Mouse (Mus musculus) intestine, embryonic 14.5 days (tissue): ENCODE data around the gene Ripor2. TPM values are rescaled to one million over a fixed set of nuclear protein-coding genes. Genes with fewer than 3 reads are reported as not detected.

Experiments used
- ATAC-seq: fragments of 200-750 bp; cut with Nextera tagmentation; replicated peaks from 2 replicates; pipeline ENCODE4 v1.8.0; 2017; ENCODE audit warnings: low read depth, moderate number of reproducible peaks, moderate TSS enrichment, moderate library complexity; ENCODE audit not compliant: low FRiP score, low TSS enrichment
- DNase-seq: peaks from one replicate; pipeline ENCODE4 v3.0.0-alpha.2; 2018; ENCODE audit warnings: low spot score
- H3K27ac ChIP-seq: fragments of 300-500 bp; sonication (generic); 2 replicates; pipeline ENCODE4 v1.5.1; 2014; ENCODE audit warnings: low read depth, mild to moderate bottlenecking, control low read depth
- H3K27me3 ChIP-seq: fragments of 300-500 bp; sonication (generic); replicated peaks from 2 replicates; pipeline ENCODE4 v1.6.1; 2014; ENCODE audit warnings: low read length, control low read depth; ENCODE audit not compliant: control insufficient read depth, insufficient read depth
- H3K36me3 ChIP-seq: fragments of 300-500 bp; sonication (generic); 2 replicates; pipeline ENCODE4 v1.6.1; 2014; ENCODE audit warnings: low read length, control low read depth; ENCODE audit not compliant: control insufficient read depth, insufficient read depth
- H3K4me1 ChIP-seq: fragments of 300-500 bp; sonication (generic); replicated peaks from 2 replicates; pipeline ENCODE4 v1.6.1; 2014; ENCODE audit warnings: low read length, control low read depth, mixed read lengths; ENCODE audit not compliant: control insufficient read depth, insufficient read depth
- H3K4me2 ChIP-seq: fragments of 300-500 bp; sonication (generic); 2 replicates; pipeline ENCODE4 v1.6.1; 2014; ENCODE audit warnings: low read length
- H3K4me3 ChIP-seq: fragments of 300-500 bp; sonication (generic); 2 replicates; pipeline ENCODE4 v1.5.1; 2014; ENCODE audit warnings: low read depth, low read length, control low read depth, mixed read lengths
- H3K9ac ChIP-seq: fragments of 300-500 bp; sonication (generic); 2 replicates; pipeline ENCODE4 v1.6.1; 2014; ENCODE audit warnings: mild to moderate bottlenecking, low read length
- H3K9me3 ChIP-seq: fragments of 300-500 bp; sonication (generic); 2 replicates; pipeline ENCODE4 v1.6.1; 2016; ENCODE audit warnings: low read length, control low read depth; ENCODE audit not compliant: control insufficient read depth
- WGBS: fragments of 180-500 bp; shearing (Covaris S2); extraction: QIAGEN DNeasy Blood & Tissue Kit; methylation state at CpG from one replicate; pipeline ENCODE4 v1.1.7; 2014; 5-methylcytosine and 5-hydroxymethylcytosine counted together
- polyA plus RNA-seq: library from polyadenylated mRNA; unstranded; fragments of >200 nt; fragmentation: Nextera tagmentation; extraction: Ambion mirVana; gene quantifications from 2 replicates; pipeline ENCODE4 v1.2.1, GENCODE M21; 2014

Ripor2 gene
- polyA plus RNA-seq, 1 experiment from 2014 or later: 1.7 TPM

- Histone ChIP-seq H3K27ac (no peak overlapping the region), H3K9me3 (no peaks in the 10 kb centered on the region), H3K4me2 (no peak overlapping the region), H3K4me1 (no peaks in the 10 kb centered on the region), H3K27me3 (no peaks in the 10 kb centered on the region), H3K9ac (no peak overlapping the region), H3K36me3 (no peaks in the 10 kb centered on the region), H3K4me3 (no peak overlapping the region)
- DNase-seq (no peak), ATAC-seq (no peak)
- WGBS: 67% methylated on average over 6 of the region's 6 CpGs
These were observed 47.2 kb downstream of the Ripor2 start for GRCm38 (mm10) chr13:24629073-24629621.

- Histone ChIP-seq H3K9ac (no peak overlapping the region), H3K4me1 (no peaks in the 10 kb centered on the region), H3K27me3 (no peaks in the 10 kb centered on the region), H3K36me3 (no peaks in the 10 kb centered on the region), H3K4me2 (no peak overlapping the region), H3K9me3 (no peaks in the 10 kb centered on the region), H3K4me3 (no peak overlapping the region), H3K27ac (no peak overlapping the region)
- DNase-seq: no peak
- 55% methylated on average over 4 of the region's 4 CpGs for WGBS
- no peak for ATAC-seq
These were observed 48.4 kb downstream of the Ripor2 start for GRCm38 (mm10) chr13:24630364-24630763.

- Histone ChIP-seq H3K27me3 (0 out of 2 replicates have a peak, but pooled peaks cover 10% of the 10 kb centered on the region), H3K27ac (no peak overlapping the region), H3K4me1 (no peaks in the 10 kb centered on the region; the same call in 1 of the 2 replicates), H3K9me3 (no peaks in the 10 kb centered on the region), H3K4me3 (no peak overlapping the region), H3K36me3 (no peaks in the 10 kb centered on the region), H3K9ac (no peak overlapping the region), H3K4me2 (no peak overlapping the region)
- no peak for ATAC-seq
- WGBS: 73% methylated on average over 4 of the region's 4 CpGs
- DNase-seq: no peak
These were observed 51.1 kb downstream of the Ripor2 start for GRCm38 (mm10) chr13:24632988-24633577.

- 0 out of 2 replicates have a peak, but pooled peaks cover 13% of the 10 kb centered on the region for H3K27me3 ChIP-seq
- H3K9me3 ChIP-seq: no peaks in the 10 kb centered on the region
- H3K27ac ChIP-seq: no peak overlapping the region
- DNase-seq: no peak
- H3K36me3 ChIP-seq: no peaks in the 10 kb centered on the region
- peaks cover 1% of the 10 kb centered on the region for H3K4me1 ChIP-seq
- ATAC-seq: no peak
- H3K4me3 ChIP-seq: no peak overlapping the region
- no peak overlapping the region for H3K9ac ChIP-seq
- H3K4me2 ChIP-seq: no peak overlapping the region
- 87% methylated on average over 13 of the region's 13 CpGs for WGBS
These were observed 52.5 kb downstream of the Ripor2 start for GRCm38 (mm10) chr13:24634346-24635120.

- H3K27me3 ChIP-seq: 0 out of 2 replicates have a peak, but pooled peaks cover 13% of the 10 kb centered on the region
- peak overlapping the region; percentile 37 for H3K9ac ChIP-seq
- peak overlapping the region; percentile 61 for H3K4me3 ChIP-seq
- peaks cover 5% of the 10 kb centered on the region for H3K4me1 ChIP-seq
- H3K4me2 ChIP-seq: peak overlapping the region; percentile 100
- no peak overlapping the region for H3K27ac ChIP-seq
- DNase-seq: peak; percentile 79
- no peaks in the 10 kb centered on the region for H3K9me3 ChIP-seq
- H3K36me3 ChIP-seq: no peaks in the 10 kb centered on the region
- WGBS: under 1% methylated on average over 57 of the region's 66 CpGs
- ATAC-seq: peak; percentile 70
These were observed 56.6 kb downstream of the Ripor2 start for GRCm38 (mm10) chr13:24638371-24639214.

- Histone ChIP-seq H3K4me3 (peak overlapping the region; percentile 61), H3K36me3 (no peaks in the 10 kb centered on the region), H3K9ac (no peak overlapping the region), H3K4me1 (peaks cover 5% of the 10 kb centered on the region), H3K27ac (no peak overlapping the region), H3K27me3 (0 out of 2 replicates have a peak, but pooled peaks cover 13% of the 10 kb centered on the region), H3K4me2 (peak overlapping the region; percentile 100), H3K9me3 (no peaks in the 10 kb centered on the region)
- ATAC-seq (peak; percentile 45), DNase-seq (no peak)
- WGBS: 15% methylated on average over 22 of the region's 22 CpGs
These were observed 57.5 kb downstream of the Ripor2 start for GRCm38 (mm10) chr13:24639215-24640165.

- H3K9ac ChIP-seq: no peak overlapping the region
- H3K27me3 ChIP-seq: 0 out of 2 replicates have a peak, but pooled peaks cover 13% of the 10 kb centered on the region
- H3K4me3 ChIP-seq: no peak overlapping the region
- H3K9me3 ChIP-seq: no peaks in the 10 kb centered on the region
- H3K27ac ChIP-seq: no peak overlapping the region
- no peak for ATAC-seq
- H3K4me2 ChIP-seq: no peak overlapping the region
- H3K36me3 ChIP-seq: no peaks in the 10 kb centered on the region
- 53% methylated on average over 4 of the region's 4 CpGs for WGBS
- peaks cover 5% of the 10 kb centered on the region for H3K4me1 ChIP-seq
- no peak for DNase-seq
These were observed 58.2 kb downstream of the Ripor2 start for GRCm38 (mm10) chr13:24640166-24640560.
